Mouse (Mus musculus) intestine, embryonic 16.5 days (tissue): ENCODE data around the gene Smim24. TPM values are rescaled to one million over a fixed set of nuclear protein-coding genes. Genes with fewer than 3 reads are reported as not detected.
A peak's percentile ranks its signal among the peaks of the same experiment; 100 is the strongest.

Source experiments
- ATAC-seq: fragments of 200-750 bp; cut with Nextera tagmentation; 2 replicates; pipeline ENCODE4 v1.8.0; 2017; ENCODE audit warnings: moderate TSS enrichment, moderate library complexity
- H3K27ac ChIP-seq: fragments of 300-500 bp; sonication (generic); 2 replicates; pipeline ENCODE4 v1.5.1; 2014; ENCODE audit warnings: mild to moderate bottlenecking, low read length
- H3K27me3 ChIP-seq: fragments of 300-500 bp; sonication (generic); replicated peaks from 2 replicates; pipeline ENCODE4 v1.6.1; 2014; ENCODE audit warnings: low read length, control low read depth, mixed read lengths; ENCODE audit not compliant: control insufficient read depth, insufficient read depth
- H3K36me3 ChIP-seq: fragments of 300-500 bp; sonication (generic); 2 replicates; pipeline ENCODE4 v1.6.1; 2014; ENCODE audit warnings: low read length, control low read depth; ENCODE audit not compliant: control insufficient read depth, insufficient read depth
- H3K4me1 ChIP-seq: fragments of 300-500 bp; sonication (generic); 2 replicates; pipeline ENCODE4 v1.6.1; 2014; ENCODE audit warnings: low read length, control low read depth, mixed read lengths; ENCODE audit not compliant: control insufficient read depth, insufficient read depth
- H3K4me2 ChIP-seq: fragments of 300-500 bp; sonication (generic); 2 replicates; pipeline ENCODE4 v1.6.1; 2014; ENCODE audit warnings: low read depth, low read length, control low read depth
- H3K4me3 ChIP-seq: fragments of 300-500 bp; sonication (generic); 2 replicates; pipeline ENCODE4 v1.5.1; 2014; ENCODE audit warnings: mild to moderate bottlenecking, low read length
- H3K9ac ChIP-seq: fragments of 300-500 bp; sonication (generic); 2 replicates; pipeline ENCODE4 v1.6.1; 2014; ENCODE audit warnings: low read depth, low read length
- H3K9me3 ChIP-seq: fragments of 300-500 bp; sonication (generic); 2 replicates; pipeline ENCODE4 v1.6.1; 2016; ENCODE audit warnings: low read length, control low read depth; ENCODE audit not compliant: control insufficient read depth
- WGBS: fragments of 180-500 bp; shearing (Covaris S2); extraction: QIAGEN DNeasy Blood & Tissue Kit; methylation state at CpG from one replicate; pipeline ENCODE4 v1.1.7; 2014; 5-methylcytosine and 5-hydroxymethylcytosine counted together
- polyA plus RNA-seq: library from polyadenylated mRNA; unstranded; fragments of >200 nt; fragmentation: Nextera tagmentation; extraction: Ambion mirVana; gene quantifications from 2 replicates; pipeline ENCODE4 v1.2.1, GENCODE M21; 2015

Smim24 gene
- polyA plus RNA-seq, 1 experiment from 2014 or later: 426 TPM

DNA sequence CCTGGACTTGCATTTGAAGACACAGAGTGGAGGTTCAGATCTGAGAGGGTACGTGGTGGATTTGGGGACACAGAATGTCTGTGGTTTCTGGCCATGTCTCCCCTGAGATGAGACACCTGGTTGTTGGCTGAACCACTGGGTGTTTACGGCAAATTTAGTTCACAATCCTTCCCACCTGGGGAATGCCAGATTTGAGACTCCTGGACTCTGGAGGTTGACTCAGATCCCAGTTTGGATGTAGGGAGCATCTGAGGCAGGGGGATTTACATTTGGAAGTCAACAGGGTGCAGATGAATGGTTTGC lies 15.5 kb upstream of the Smim24 start:
- H3K4me2 ChIP-seq: peak overlapping the region; percentile 83
- H3K36me3 ChIP-seq: peaks cover 3% of the 10 kb centered on the region; the same call in 1 of the 2 replicates
- H3K27ac ChIP-seq: no peak overlapping the region
- no peak for ATAC-seq
- no peaks in the 10 kb centered on the region for H3K27me3 ChIP-seq
- peak overlapping the region; percentile 83 for H3K4me3 ChIP-seq
- WGBS: 32% methylated on average over 2 of the region's 2 CpGs
- peaks cover 20% of the 10 kb centered on the region for H3K4me1 ChIP-seq
- H3K9ac ChIP-seq: peak overlapping the region; percentile 95
- no peaks in the 10 kb centered on the region for H3K9me3 ChIP-seq

DNA sequence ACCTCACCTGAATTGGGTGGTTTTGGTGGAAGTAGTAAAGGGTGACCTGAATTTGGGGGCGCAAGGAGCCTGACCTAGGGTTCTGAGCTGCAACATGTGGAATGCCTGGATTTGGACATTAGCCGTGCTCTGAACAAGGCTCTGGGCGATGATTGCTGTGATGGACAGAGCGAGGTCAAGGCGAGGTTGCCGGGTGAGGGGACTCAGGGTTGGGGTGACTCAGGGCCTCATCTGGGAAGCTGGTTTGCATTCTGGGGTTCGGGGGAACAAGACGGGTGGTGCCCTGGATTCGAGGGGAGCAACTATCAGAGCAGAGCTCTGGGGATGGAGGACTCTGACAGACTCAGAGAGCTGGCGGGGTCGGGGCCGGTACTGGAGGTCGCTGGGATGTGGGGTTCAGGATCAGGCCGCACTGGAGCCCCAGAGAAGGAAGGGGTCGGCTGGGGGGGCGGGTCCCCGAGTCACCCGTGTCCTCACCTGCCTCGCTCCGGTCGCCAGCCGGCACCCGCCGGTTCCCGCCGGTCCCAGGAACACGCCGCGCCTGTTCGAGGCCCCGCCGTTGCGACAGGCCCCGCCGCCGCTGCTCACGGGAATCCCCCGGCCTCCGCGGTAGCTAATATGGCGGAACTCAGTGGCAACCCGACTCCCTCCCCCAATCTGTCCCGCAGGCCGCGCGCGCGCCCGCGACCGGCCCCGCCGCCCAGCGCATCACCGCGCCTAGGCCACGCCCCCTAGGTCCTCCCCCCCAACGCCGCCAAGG lies 14.9 kb upstream of the Smim24 start, which contains the start of gene Fzr1:
TSS of gene Fzr1 (minus strand) at position 724 of the 760 bp plus-strand sequence.
- peak within 1 kb of the TSS; percentile 69 for H3K27ac ChIP-seq
- no peaks in the 10 kb centered on the region for H3K27me3 ChIP-seq
- peak; percentile 68 for ATAC-seq
- WGBS: under 1% methylated on average over 54 of the region's 59 CpGs
- H3K4me1 ChIP-seq: peaks cover 24% of the 10 kb centered on the region
- H3K4me3 ChIP-seq: peak within 1 kb of the TSS; percentile 83
- peaks cover 3% of the 10 kb centered on the region; the same call in 1 of the 2 replicates for H3K36me3 ChIP-seq
- peak within 1 kb of the TSS; percentile 83 for H3K4me2 ChIP-seq
- peak within 1 kb of the TSS; percentile 95 for H3K9ac ChIP-seq
- no peaks in the 10 kb centered on the region for H3K9me3 ChIP-seq

DNA sequence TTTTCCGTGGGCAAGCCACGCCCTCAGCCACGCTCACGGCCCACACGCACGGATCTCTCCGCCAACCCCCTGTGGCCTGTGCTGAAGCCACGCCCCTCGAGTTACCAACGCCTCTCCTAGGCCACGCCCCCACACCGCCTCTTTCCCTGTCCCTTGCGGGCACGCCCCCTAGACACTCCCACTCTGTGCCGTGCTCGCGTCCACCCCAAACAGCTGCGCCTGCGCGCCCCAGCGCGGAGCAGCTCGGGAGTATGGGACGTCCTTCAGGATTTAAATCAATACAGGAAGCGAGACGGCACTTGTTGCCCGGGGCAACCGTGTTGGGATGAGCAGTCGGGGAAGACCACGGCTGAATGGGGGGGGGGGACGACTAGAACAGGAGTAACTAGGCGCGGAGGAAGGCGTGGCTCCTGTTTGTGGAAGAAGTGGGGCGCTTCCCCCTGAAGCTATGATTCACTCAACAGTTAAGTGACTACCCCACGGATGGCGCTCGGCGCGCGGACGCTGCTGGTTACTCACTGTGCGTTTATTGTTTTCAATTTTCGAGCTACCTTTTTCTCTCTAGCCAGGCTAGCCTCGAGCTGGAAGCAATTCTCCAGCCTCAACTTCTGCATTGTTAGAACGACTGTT lies 14.2 kb upstream of the Smim24 start:
- H3K4me3 ChIP-seq: peak overlapping the region; percentile 83
- H3K4me2 ChIP-seq: peak overlapping the region; percentile 74
- H3K9me3 ChIP-seq: no peaks in the 10 kb centered on the region
- H3K36me3 ChIP-seq: peaks cover 3% of the 10 kb centered on the region; the same call in 1 of the 2 replicates
- H3K9ac ChIP-seq: peak overlapping the region; percentile 65
- H3K27ac ChIP-seq: peak overlapping the region; percentile 62
- WGBS: under 1% methylated on average over 46 of the region's 46 CpGs
- no peaks in the 10 kb centered on the region for H3K27me3 ChIP-seq
- ATAC-seq: peak; percentile 95
- H3K4me1 ChIP-seq: peaks cover 19% of the 10 kb centered on the region

DNA sequence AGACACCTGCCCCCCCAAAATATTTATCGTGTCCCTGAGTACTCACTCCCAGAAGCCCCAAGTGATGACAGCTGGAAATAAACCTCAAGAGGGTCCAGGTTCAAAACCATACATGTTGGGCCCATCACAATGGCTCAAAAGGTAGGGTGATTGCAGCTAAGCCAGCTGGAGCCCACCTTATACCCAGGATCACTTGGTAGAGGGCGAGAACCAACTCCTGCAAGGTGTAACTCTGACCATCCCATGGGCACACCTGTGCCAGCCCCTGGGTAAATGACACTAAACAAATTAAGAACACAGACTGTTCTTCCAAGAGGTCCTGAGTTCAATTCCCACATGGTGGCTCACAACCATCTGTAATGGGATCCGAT lies 13.7 kb upstream of the Smim24 start:
- H3K9me3 ChIP-seq: no peaks in the 10 kb centered on the region
- WGBS: 60% methylated on average over 3 of the region's 3 CpGs
- peak overlapping the region; percentile 65 for H3K9ac ChIP-seq
- H3K27me3 ChIP-seq: no peaks in the 10 kb centered on the region
- H3K36me3 ChIP-seq: peaks cover 3% of the 10 kb centered on the region; the same call in 1 of the 2 replicates
- no peak for ATAC-seq
- peak overlapping the region; percentile 74 for H3K4me2 ChIP-seq
- peak overlapping the region; percentile 62 for H3K27ac ChIP-seq
- H3K4me1 ChIP-seq: peaks cover 19% of the 10 kb centered on the region
- H3K4me3 ChIP-seq: peak overlapping the region; percentile 83

DNA sequence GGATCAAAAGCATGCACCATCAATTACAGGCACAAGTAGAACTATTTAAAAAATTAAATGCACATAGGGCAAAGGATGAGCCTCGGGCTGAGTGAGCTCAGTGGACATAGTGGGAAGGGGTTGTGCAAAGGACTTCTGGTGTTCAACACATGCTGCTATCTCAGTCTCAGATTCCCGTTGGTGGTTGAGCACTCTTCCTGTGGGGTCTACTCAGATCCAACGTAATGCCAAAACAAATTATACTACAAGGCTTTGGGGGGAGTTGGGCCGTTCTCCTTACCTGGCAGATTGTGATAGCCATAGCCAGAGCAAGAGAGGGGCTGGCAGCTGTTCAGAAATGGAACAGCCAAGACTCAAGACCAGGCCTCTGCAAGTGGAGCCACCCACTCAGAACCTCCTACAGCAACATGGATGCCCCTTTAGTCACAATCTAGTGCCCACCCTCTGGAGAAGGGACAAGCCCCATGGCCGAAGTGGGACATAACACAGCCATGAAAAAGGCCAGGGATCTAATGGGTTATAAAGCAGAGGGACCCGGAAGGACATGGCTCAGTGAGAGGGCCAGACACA lies 13.0 kb upstream of the Smim24 start:
- Histone ChIP-seq H3K9ac (no peak overlapping the region), H3K4me2 (no peak overlapping the region), H3K27me3 (no peaks in the 10 kb centered on the region), H3K36me3 (peaks cover 3% of the 10 kb centered on the region; the same call in 1 of the 2 replicates), H3K4me3 (no peak overlapping the region), H3K4me1 (peaks cover 20% of the 10 kb centered on the region), H3K9me3 (no peaks in the 10 kb centered on the region), H3K27ac (no peak overlapping the region)
- no peak for ATAC-seq
- WGBS: 83% methylated on average over 6 of the region's 6 CpGs

DNA sequence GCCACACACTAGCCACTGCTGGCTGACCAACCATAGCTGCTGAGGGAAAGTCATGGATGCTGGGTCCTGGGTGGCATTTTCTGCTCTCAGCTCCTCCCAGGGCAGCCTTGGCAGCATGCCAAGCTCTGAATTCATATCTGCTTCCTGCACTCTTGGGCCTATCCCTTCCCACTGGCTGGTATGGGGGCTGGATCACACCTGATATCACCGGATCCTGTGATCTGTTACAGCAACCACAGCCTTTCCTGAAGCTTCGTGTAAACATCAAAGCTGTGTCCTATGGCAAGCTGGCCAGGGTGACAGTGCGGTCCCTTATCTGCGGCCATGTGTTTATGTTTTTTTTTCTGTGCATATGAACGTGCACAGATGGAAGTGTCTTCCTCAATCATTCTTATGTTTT lies 10.8 kb upstream of the Smim24 start:
- Histone ChIP-seq H3K27ac (peak overlapping the region; percentile 53), H3K4me1 (peaks cover 24% of the 10 kb centered on the region), H3K9ac (no peak overlapping the region), H3K36me3 (no peaks in the 10 kb centered on the region), H3K4me2 (no peak overlapping the region), H3K27me3 (no peaks in the 10 kb centered on the region), H3K4me3 (no peak overlapping the region), H3K9me3 (no peaks in the 10 kb centered on the region)
- ATAC-seq: peak; percentile 6; the same call in 1 of the 2 replicates
- 55% methylated on average over 5 of the region's 5 CpGs for WGBS

DNA sequence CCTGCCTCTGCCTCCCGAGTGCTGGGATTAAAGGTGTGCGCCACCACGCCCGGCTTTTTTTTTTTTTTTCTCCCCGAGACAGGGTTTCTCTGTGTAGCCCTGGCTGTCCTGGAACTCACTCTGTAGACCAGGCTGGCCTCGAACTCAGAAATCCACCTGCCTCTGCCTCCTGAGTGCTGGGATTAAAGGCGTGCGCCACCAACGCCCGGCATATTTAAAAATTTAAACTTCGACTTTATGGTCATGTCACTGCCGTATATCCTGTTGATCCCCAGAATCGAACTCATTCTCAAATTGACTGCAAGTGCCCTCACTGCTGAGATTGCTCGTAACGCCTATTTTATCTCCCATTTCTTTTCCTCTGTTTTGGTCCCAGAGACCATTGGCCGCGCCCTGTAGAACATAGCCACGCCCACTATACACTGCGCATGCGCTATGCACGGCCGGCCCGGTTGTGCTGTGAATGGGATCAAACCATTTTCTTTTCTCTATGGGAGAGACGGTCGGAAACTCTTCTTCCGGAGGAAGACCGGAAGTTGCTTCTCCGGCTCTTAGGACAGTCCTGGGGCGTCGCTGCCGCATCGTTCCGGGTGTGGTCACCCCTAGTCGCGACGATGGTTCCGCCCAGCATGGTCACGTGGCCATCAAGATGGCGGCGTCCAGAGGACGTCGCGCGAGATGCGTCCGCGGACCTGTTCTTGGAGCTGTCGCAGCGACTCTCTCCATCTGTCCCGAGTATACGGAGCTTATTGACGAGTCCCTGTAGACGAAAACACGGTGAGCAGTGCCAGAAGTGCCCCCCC lies 8.8 kb upstream of the Smim24 start, which contains the start of the genes Dohh and Gm48551:
TSS of gene Dohh (plus strand) at position 627 of the 803 bp plus-strand sequence.
TSS of gene Gm48551 (plus strand) at position 665 of the 803 bp plus-strand sequence.
- Histone ChIP-seq H3K27me3 (no peaks in the 10 kb centered on the region), H3K36me3 (peaks cover 11% of the 10 kb centered on the region), H3K4me2 (peak within 1 kb of the TSS; percentile 66), H3K27ac (peak within 1 kb of the TSS; percentile 65), H3K9me3 (no peaks in the 10 kb centered on the region), H3K4me3 (peak within 1 kb of the TSS; percentile 74), H3K4me1 (peaks cover 20% of the 10 kb centered on the region), H3K9ac (peak within 1 kb of the TSS; percentile 80)
- 5% methylated on average over 51 of the region's 54 CpGs for WGBS
- ATAC-seq: peak; percentile 91

DNA sequence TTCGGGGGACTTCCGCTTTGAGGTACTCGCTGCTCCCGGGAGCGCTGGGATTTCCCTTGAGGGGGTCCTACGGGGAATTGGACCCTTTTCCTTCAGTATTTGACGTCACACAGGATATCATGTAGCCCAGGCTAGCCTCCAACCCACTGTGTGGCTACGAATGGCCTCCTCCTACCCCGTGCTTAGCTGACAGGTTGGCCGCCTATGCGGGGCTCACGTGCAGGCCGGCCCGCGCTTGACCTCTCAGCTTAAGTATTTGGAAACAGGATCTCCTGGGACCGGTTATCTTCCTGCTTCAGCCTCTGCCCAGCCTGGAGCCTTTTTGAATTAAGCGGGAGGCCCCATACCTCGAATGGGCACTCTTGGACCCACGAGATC lies 8.3 kb upstream of the Smim24 start:
- peaks cover 11% of the 10 kb centered on the region for H3K36me3 ChIP-seq
- no peaks in the 10 kb centered on the region for H3K9me3 ChIP-seq
- under 1% methylated on average over 19 of the region's 19 CpGs for WGBS
- H3K4me1 ChIP-seq: peaks cover 25% of the 10 kb centered on the region
- H3K4me3 ChIP-seq: peak overlapping the region; percentile 74
- H3K27me3 ChIP-seq: no peaks in the 10 kb centered on the region
- peak overlapping the region; percentile 80 for H3K9ac ChIP-seq
- H3K27ac ChIP-seq: peak overlapping the region; percentile 65
- H3K4me2 ChIP-seq: peak overlapping the region; percentile 66
- ATAC-seq: peak; percentile 11
